Mouse (Mus musculus): ENCODE results near the gene Gm17416.

Gm17416 gene

DNA sequence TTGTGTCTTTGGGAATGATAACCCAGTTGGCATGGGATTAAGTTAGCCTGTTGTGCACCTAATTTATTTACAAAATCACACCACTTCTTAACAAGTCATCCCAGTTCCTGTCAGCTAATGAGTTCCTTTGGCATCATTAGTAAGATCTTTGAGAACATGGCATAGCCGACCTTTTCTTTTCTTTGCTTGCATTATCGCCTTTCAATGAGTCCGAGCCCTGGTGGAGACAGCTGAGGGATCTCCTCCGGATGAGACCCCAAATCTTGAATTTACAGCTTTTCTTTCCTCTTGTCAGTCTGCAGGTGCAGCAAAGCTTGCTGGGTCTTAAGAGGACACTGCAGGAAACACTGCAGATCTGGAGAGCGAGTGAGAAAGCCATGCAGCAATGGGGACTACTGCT is at the start of gene Gm17416:
TSS of gene Gm17416 (plus strand) at position 301 of the 400 bp plus-strand sequence.
- DNase-seq (ENCODE audit: low spot score), result no peak

DNA sequence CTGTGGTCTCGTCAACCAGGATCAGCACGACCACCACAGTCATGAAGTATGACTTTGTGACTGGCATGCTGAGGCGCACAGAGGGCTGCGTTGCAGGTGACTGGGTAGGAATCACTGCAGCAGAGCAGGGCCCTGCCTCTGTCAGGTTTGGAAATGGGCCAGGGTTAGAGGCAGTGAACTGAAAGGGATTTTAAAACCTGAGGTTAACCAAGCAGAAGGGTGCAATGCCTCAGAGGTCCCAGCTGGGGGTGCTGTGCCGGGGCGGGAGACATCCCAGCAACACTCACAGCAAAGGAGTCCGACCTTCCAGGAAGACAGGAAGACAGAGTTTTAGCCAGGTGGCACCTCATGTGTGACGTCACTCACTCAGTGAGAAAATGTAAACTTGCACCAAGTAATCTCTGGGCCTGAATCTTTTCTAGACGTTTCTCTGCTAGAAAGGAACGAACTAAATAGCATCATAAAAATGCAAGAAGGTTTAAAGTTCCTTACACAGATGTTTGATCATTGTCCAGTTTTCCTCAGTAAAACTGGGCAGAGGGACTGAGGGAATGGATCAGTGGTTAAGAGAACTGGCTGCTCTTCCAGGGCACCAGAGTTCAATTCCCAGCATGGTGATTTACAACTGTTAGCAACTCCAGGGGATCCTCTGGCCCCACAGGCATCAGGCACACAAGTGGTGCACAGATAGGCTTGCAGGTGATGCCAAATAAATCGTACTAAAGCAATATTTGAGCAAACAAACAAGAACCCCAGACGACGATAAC is 29.0 kb upstream of the Gm17416 start, which contains the start of gene Defb29:
TSS of gene Defb29 (minus strand) at position 155 of the 767 bp plus-strand sequence.
- DNase-seq (ENCODE audit: low spot score), result no peak

DNA sequence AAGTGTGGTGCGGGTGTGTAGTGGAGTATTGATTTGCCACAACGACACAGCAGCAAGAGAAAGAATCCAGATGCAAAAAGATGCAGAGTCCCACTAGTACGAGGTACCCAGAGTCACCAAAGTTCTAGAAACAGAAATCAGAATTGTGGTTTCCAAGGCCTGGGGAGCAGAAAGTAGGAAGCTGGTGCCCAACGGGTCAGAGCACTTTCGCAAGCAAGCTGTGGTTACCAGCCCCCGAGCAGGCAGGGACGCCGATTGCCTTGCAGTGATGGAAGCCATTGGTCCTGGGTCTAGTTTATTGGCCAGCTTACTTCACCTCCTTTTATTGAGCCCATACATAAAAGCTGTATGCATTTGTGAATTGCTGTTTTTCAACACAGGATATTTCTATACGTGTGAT is 27.2 kb upstream of the Gm17416 start:
- DNase-seq (ENCODE audit: low spot score), result no peak

DNA sequence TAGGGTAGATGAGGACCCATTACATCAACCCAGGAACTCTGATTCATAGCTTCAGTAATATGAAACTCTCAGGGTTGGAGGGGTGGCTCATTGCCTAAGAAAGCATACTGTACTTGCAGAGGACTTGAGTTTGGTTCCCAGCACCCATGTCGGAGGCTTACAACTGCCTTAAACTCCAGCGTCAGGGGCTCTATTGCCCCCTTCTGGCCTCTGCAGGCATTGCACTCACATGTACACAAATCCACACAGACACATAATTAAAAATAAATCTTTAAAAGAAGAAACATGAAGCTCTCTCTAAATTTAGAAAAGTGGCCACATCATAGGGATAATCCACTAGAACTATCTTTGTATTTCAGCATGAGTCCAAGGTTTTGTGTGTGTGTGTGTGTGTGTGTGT is 26.2 kb upstream of the Gm17416 start:
- DNase-seq (ENCODE audit: low spot score), result no peak

DNA sequence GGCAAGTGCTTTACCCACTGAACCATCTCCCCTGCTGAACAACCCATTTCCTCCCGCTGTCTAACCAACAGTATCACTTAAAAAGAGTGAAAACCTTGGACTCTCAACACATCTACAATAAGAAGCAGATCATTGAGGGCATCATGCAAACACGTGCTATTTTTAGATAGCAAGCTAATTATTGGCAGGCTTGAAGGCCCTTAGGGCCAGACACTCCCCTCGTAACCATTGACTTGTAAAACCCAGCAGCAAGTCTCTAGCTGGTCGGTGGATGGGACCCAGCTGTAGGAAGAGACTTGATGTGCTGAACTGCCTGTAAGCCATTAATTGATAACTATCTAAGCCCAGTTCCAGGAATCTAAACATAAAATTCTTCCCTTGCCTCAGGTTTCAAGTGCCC is 25.7 kb upstream of the Gm17416 start:
- DNase-seq (ENCODE audit: low spot score), result no peak

DNA sequence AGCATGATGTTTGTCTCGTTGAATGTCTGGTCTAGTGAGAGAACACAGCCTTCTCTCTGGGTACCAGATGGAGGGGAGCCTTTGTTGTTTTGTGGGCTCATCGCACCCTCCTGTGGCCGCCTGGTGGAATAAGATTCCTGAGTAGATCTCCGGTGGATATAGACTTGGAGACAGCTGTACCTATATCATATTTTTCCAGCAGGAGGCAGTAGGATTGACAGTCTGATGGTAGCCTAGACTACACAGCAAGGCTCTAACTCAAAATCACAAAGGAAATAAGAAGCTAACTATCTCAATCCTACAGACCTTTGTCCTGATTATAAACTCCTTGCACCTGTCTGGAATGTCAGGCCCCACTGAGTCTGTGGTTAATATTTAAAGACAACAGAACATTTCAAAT is 24.4 kb upstream of the Gm17416 start:
- DNase-seq (ENCODE audit: low spot score), result peak; percentile 38

DNA sequence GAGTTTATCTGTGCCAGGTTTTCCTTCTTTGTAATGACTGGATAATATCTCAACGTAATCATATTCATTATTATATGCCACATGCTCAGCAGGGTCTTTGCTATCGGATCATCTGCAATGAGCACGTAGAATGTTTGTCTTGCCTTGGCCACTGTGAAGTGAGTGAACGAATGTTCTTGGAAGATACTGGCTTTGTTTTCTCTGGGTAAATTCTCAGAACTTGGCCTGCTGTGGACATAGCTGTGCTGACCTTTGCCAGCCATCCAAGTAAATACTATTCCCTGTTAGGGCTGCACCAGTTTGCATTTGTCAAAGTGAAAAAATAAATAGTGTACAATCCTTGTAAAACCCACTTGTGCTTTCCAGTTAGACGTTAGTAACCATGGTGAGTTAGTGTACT is 21.0 kb upstream of the Gm17416 start:
- no peak for DNase-seq (ENCODE audit: low spot score)

DNA sequence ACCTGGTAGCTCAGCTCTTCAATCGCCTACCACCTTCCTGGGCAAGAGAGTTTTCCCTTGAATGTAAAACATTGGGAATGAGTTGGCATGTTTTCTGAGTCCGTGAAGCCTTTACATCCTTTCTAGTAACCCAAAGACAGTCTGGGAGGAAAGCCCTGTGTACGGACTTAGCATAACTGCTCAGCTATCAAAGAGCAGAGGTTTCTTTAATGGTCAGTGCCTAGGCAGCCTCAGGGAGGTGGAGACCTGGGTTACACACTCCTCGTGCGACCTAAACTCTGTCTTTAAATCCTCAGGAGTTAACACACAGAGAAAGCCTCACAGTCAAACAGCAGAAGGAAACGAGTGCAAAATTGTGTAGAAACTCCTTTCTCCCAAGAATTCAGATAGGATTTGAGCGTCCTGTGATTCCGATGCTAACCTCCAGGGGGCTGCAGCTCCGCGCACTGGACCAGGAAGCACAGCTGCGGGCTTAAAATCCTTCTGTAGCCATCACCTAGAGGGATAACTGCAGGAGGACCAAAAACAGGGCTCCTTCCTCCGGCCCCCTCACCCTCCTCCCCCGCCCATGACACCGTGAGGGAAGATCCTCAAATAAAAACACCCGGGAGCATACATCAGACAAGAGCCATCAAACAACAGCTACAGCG is 15.2 kb upstream of the Gm17416 start:
- DNase-seq (ENCODE audit: low spot score), result peak; percentile 41

DNA sequence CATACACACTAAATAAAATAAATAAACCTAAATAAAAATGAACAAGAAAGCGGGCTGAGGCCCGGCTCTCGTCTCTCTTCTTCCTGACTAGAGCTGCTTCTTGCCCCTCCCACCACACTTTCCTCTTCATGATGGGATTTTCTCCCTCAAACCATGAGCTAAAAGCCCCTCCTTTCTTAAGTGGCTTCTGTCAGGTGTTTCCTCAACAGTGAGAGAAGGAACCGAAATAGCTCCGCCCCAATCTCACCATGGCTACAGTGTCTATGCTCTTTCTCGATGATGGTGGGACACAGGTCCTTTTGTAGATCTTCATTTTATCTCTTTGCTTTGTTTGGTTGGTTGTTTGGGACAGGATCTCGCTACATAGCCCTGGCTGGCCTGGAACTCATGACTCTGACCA is 12.5 kb upstream of the Gm17416 start:
- DNase-seq (ENCODE audit: low spot score), result no peak

DNA sequence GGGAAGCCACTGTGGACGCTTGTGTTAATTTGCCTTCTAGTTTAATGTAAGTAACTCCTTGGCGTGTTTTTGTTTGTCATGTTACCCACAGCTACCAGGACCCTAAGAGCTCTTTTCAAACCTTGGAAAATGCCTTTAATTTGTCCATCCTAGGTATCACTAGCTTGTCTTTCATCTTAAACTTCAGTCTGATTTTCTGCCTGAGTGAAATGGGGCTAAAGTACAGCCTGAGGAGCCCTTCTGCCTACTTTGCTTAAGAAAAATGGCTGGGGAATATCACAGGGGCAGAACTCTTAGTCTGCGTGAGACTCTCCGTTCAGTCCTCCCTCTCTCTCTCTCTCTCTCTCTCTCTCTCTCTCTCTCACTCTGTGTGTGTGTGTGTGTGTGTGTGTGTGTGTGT is 743 bp downstream of the Gm17416 start:
- no peak for DNase-seq (ENCODE audit: low spot score)

DNA sequence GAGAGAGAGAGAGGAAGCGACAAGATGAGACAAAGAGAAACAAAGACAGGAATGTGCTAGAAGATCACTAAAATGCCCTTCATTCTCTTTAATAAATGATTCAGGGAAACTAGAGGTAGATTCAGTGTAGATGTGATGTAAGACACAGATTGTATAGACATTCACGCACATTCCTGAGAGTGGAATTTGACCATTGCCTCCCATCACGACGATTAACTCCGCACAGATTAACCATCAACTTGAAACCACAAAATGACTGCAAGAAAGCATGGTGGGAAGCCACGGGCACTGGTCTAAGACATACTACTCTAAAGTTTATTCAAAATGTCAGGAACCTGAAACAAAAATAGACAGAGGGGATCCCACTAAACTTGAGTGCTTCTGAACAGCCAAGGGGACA is 1.2 kb downstream of the Gm17416 start:
- no peak for DNase-seq (ENCODE audit: low spot score)

DNA sequence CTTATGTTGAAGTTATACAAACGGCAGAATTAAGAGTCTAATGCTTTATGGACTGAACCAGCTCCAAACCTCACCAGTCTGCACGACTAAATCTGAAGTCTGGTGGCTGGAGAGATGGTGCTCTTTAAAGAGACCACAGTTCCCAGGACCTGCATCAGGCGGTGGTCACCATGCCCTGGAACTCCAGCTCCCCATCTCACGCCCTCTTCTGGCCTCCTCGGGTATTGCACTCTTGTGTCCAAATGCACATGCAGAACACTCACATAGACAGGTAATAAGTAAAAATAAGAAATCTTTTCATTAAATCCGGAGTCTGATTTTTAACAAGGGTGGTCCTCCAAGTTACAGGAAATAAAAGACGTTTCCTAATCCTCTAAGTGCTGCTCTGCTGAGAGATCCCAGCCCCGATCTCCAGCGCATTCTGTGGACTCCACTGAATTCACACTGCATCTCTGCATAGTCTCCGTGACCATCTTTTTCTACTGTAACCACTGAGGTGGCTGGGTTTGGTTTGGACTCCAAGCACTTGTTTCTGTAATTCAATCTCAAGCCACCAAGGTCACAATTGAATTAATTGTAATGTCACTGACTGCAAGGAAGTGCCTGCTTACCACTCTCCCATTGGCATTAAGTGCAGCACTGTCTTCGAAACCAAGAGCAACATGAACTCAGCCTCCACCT is 3.1 kb downstream of the Gm17416 start, which contains the start of gene Defb21:
TSS of gene Defb21 (plus strand) at position 631 of the 681 bp plus-strand sequence.
- DNase-seq (ENCODE audit: low spot score), result no peak

DNA sequence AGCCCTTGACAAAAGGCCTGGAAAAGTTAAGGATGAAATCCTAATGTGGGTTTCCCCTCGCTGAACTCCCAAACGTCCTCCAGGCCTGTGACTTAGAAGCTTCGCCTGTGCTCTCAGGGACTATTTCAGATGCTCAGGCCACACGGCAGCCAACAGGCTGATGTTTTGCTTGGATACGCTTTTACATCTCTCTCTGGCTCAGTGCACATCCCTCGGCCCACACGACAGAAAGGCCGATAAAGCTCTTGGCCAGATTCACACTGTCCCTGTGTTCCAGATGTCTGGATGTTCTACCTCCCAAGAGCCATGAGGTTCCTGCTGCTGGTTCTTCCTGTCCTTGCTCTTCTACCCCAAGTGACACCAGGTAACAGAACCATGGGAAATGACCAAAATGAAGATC is 4.3 kb downstream of the Gm17416 start:
- no peak for DNase-seq (ENCODE audit: low spot score)

DNA sequence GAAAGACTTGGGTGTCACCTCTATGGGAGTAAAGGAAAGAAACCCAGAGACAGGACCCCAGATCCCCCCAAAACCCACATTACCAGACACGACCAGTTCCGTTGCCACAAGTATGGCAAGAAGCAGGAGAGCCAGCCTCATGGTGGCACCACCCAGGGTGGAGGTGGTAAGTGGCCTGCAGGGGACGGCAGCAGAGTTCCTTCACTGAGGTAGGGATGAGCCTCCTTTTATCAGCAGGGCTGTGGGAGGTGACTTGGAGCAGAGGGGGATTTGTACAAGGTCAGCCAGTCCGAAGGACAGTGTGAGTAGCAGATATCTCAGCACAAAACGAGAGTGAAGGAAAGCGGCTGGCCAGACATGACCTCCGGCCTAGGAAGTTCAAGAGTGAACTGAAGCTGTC is 11.0 kb downstream of the Gm17416 start, which contains the start of gene Defb19:
TSS of gene Defb19 (minus strand) at position 206 of the 400 bp plus-strand sequence.
- no peak for DNase-seq (ENCODE audit: low spot score)

DNA sequence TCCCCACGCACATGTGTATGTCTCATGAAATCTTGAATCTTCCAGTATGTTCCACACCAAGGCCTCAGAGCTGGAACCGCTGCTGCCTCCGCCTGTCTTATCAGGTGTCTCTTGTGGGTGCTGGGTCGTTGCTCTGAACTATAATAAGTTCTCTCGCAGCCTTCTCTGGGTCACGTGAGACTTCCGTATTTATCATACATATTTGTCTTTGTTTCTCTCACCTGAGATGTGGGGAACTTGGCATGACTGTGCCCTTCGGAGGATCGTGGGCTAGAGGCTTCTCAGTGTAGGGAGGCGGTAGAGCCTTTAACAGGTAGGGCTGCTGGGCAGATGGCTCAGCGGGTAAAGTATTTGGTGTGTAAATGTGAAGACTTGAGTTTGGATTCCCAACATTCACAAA is 11.5 kb downstream of the Gm17416 start:
- no peak for DNase-seq (ENCODE audit: low spot score)

DNA sequence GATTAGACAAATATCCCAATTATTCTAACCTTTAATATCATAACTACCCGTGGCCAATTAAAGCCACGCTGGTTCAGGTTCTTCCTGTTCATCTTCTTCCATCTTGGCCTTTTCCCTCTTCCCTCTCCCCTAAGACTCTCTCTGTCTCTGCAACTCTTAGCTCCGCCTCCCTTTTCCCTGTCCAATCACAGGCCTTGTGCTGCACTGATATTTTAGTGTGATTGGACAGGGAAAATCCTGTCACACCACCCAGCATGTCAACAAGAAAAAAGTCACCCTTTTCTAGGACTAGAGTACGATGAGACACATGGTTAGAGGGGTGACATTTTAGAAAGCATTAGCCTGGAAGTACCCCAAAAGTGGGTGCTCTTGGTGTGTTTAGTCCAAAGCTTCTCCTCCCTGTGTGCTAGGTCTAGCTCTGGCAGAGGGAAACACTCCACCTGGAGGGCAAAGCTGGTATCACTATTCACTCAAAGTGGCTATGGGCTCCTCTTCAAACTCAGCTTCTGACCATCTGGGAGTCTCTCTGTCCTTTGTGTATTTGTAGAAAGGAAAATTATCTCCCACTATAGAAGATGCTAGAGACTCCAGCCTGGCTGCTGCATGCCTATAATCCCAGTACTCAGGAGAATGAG is 17.9 kb downstream of the Gm17416 start:
- no peak for DNase-seq (ENCODE audit: low spot score)

DNA sequence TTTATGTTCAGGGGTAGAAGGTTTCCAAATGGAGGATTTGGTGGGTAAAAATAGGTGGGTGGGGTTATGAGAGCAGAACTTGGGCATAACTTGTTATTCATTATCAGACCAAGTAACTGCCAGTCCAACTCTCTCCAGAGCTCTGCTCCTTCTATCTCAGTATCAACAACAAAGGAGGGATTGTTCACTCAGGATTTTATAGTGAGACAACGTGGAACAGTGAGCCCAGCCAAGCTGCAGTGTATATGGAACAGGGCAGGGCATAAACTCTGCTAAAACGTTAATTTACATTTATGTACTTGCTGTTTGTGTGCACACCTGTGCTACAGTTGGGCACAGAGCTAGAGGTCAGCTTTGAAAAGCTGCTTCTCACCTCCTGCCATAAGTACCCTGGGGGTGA is 19.3 kb downstream of the Gm17416 start:
- DNase-seq (ENCODE audit: low spot score), result no peak

DNA sequence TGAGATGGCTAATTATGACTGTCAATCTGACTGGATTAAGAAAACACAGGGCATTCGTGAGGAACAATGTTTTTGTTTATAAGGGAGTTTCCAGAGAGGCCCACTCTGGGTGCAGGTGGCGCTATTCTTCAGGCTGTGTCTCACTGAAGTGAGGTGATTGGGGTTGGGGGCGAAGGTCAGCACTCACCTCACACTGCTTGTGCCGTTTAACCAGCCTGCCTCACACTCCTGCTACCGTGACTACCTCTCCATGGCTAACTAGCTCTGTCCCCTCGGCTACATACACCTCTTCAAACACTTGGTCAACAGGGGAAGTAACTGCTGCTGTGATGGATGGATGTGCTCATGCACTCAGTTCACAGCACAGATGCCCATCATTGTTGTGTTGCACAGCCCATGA is 19.9 kb downstream of the Gm17416 start:
- no peak for DNase-seq (ENCODE audit: low spot score)

DNA sequence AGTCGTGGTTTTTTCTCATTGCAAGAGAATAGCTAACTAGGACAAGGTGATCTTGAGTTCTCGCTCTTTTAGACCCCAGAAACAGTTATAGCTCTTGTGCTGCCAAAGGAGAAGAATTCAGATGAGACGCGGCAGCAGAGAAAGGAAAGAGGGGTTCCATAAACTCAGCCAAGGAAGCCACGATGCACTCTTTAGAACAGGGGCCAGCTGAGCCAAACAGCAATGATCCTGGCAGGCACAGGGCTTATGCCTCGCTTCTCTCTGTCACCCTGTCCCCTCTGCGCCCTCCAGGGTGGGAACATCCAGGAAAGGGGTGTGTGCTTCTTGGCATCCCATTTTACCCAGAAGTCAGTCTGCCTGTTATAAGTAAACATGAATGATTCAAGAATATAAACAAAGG is 30.2 kb downstream of the Gm17416 start, which contains the start of gene Defb45:
TSS of gene Defb45 (minus strand) at position 101 of the 400 bp plus-strand sequence.
- no peak for DNase-seq (ENCODE audit: low spot score)

DNA sequence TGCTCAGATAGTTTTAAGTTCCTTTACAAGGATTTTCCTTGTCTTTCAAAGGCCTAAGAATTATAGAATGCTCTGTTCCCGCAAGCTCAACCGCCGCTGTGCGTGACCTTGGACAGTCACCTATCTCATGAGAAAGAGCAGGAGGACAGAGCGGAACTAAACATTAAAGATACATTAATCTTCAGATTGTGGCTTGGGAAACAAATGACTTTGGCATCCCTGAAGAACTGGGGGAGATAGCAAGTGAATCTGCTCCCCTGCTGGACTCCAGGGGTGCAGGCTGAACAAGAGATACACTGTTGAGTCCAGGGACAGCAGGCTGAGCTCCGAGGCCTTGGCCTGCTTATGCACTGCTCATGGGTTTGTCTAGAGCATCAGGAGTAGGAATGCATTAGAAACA is 30.9 kb downstream of the Gm17416 start:
- no peak for DNase-seq (ENCODE audit: low spot score)

DNA sequence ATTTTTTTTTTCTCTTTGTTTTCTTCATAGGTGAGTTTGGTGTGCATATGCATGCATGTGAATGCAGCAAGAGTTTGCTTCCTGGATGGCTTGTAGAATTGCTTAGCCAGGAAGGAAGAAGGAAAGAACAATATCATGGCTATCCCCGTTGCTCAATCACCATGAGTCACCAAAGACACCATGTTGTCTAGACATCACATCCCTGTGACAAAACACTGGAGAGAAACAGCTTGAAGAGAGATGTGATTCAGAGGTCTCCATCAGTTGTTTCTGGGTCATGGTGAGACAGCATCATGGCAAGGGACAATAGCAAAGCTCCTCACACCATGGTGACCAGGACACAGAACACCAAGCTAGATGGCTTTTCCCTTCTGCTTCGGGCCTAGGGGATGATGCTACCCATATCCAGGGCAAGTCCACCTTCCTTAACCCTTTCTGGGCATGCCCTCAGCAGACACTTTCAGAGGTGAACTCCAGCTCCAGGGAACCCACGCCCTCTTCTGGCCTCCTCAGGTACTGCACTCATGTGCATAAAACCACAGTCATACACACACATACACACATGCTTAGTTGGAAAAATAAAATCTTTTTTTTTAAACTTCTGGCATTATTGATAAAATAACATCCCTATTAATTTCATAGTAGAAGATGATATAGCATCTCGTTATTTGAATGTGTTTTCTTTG is 32.3 kb downstream of the Gm17416 start:
- no peak for DNase-seq (ENCODE audit: low spot score)

DNA sequence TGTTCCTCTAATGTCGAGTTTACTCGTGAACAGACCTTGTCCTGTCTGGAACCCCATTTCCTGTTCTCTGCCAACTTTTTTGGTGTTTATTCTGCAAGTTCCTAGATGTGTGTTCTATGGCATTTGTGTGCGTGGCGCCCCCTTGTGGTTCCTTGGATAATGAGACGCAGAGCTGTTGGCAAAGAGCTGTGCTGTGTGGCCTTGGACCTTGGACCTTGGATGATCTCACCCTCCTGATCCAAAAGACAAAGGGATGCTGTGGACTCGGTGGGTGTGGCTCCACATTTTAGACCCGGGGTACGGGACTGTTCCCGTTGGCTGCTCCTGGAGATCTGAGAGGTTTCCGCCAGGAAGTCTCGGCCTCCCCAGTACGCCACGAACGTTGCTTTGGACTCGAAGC is 34.9 kb downstream of the Gm17416 start, which contains the start of gene Defb36:
TSS of gene Defb36 (plus strand) at position 271 of the 400 bp plus-strand sequence.
- DNase-seq (ENCODE audit: low spot score), result no peak

Measured in left cerebral cortex, adult 11 months (tissue).